Mouse (Mus musculus) layer of hippocampus, postnatal 10 days (tissue): ENCODE measurements around the gene Ifna5. TPM values are rescaled to one million over a fixed set of nuclear protein-coding genes. Genes with fewer than 3 reads are reported as not detected.
A peak's percentile ranks its signal among the peaks of the same experiment; 100 is the strongest.
"Not testable (repeated sequence)": the region's sequence is repeated elsewhere in the genome, so short reads cannot be mapped to it uniquely, and the experiment has no call there.

Experiments used
- DNase-seq, 2 experiments: peaks; one replicate each; pipeline ENCODE4 v3.0.0; 2021; ENCODE audit warnings: low spot score in 2 of 2
- long read RNA-seq: library from polyadenylated mRNA; stranded (forward); transcript quantifications from one replicate; pipeline ENCODE4 v2.0.0, GENCODE M21; 2023
- total RNA-seq, 2 experiments: library from RNA; stranded (reverse); gene quantifications; 2 replicates each; pipeline ENCODE4 v1.2.3; 2021

The Ifna5 gene
- total RNA-seq = not detected
- long read RNA-seq = 0 reads

DNA sequence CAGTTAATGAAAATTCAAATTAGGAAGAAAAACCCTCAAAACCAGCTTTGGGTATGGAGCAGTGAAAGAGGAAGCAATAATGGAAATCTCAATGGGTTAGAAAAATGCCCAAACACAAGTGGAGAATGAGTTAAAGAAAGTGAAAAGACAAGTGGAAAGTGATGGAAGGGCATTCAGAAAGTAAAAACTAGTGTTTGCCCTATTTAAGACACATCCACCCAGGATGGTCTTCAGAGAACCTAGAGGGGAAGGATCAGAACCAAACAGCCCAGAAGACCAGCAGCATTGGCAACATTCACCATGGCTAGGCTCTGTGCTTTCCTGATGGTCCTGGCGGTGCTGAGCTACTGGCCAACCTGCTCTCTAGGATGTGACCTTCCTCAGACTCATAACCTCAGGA is at the start of gene Ifna5:
Ifna5 (plus strand) TSS at position 301 of the 400 bp plus-strand sequence.
- not testable (repeated sequence) for DNase-seq

- peak; percentile 48 to 68 for DNase-seq
These were observed 46.9 kb upstream of the Ifna5 start, which contains the start of gene Gm13277 for GRCm38 (mm10) chr4:88788402-88788801. Gene Gm13277 (plus strand): TSS chr4:88788632.

DNA sequence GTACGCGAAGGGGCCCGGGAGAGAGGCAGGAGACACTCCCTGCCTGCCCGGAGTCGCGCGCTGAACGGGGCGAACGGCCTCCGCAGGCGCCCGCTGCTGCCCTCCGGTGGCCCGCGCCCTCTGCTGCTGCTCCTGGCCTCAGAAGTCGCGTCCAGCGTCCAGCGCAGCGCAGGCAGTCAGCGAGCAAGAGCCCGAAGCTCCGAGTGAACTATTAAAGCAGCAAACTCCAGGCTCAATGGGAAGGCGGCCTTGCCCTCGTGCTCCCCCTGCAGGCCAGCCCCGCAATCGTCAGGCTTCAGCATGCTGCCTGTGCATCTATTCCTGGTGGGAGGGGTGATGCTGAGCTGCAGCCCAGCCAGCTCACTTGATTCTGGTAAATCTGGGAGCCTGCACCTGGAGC is 44.1 kb upstream of the Ifna5 start, which contains the start of gene Gm13278:
Gm13278 (plus strand) TSS at position 301 of the 400 bp plus-strand sequence.
- DNase-seq = not testable (repeated sequence)

- DNase-seq = peak; percentile 74 to 80
These were observed 41.2 kb upstream of the Ifna5 start, which contains the start of gene Gm13275 for GRCm38 (mm10) chr4:88793936-88794675. Gene Gm13275 (plus strand): TSS chr4:88794487.

- DNase-seq = not testable (repeated sequence)
These were observed 38.2 kb upstream of the Ifna5 start, which contains the start of gene Gm13279 for GRCm38 (mm10) chr4:88797097-88797496. Gene Gm13279 (plus strand): TSS chr4:88797397.

GRCm38 (mm10) chr4:88799365-88799764 is 36.0 kb upstream of the Ifna5 start, which contains the start of gene Gm13285:
Gene Gm13285 (plus strand): TSS chr4:88799665.
- not testable (repeated sequence) for DNase-seq

GRCm38 (mm10) chr4:88802954-88803353 is 32.4 kb upstream of the Ifna5 start, which contains the start of gene Gm13287:
Gene Gm13287 (plus strand): TSS chr4:88803254.
- not testable (repeated sequence) for DNase-seq

- DNase-seq = not testable (repeated sequence)
These were observed 30.1 kb upstream of the Ifna5 start, which contains the start of gene Gm13288 for GRCm38 (mm10) chr4:88805231-88805630. Gene Gm13288 (plus strand): TSS chr4:88805531.

DNA sequence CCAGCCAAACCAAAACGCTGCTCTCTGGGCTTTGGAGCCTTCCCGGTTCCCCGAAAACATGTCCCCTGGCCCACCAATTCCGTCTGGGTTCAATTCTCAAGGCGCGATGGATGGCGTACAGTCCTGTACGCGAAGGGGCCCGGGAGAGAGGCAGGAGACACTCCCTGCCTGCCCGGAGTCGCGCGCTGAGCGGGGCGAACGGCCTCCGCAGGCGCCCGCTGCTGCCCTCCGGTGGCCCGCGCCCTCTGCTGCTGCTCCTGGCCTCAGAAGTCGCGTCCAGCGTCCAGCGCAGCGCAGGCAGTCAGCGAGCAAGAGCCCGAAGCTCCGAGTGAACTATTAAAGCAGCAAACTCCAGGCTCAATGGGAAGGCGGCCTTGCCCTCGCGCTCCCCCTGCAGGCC is 29.6 kb upstream of the Ifna5 start:
- DNase-seq = peak; percentile 4 to 14

DNA sequence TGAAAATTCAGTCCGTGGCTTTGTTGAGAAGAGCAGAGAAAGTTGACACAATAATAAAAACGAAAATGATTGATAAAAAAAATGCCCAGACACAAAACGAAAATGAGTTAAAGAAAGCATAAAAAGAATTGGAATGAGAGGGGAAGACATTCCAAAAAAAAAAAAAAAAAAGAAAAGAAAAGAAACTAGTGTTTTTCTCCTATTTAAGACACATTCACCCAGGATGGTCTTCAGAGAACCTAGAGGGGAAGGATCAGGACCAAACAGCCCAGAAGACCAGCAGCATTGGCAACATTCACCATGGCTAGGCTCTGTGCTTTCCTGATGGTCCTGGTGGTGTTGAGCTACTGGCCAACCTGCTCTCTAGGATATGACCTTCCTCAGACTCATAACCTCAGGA is 19.4 kb upstream of the Ifna5 start, which contains the start of gene Ifna7:
Ifna7 (plus strand) TSS at position 301 of the 400 bp plus-strand sequence.
- DNase-seq = no peak

- DNase-seq = no peak
These were observed 15.7 kb upstream of the Ifna5 start, which contains the start of gene Ifna11 for GRCm38 (mm10) chr4:88819659-88820058. Gene Ifna11 (plus strand): TSS chr4:88819959.

GRCm38 (mm10) chr4:88822995-88823394 is 12.3 kb upstream of the Ifna5 start:
- DNase-seq = peak; percentile 5 to 26

- DNase-seq = not testable (repeated sequence)
These were observed 8.2 kb upstream of the Ifna5 start, which contains the start of gene Ifna6 for GRCm38 (mm10) chr4:88827116-88827515. Gene Ifna6 (plus strand): TSS chr4:88827416.

- DNase-seq = peak; percentile 47 to 54
These were observed 4.8 kb upstream of the Ifna5 start for GRCm38 (mm10) chr4:88830523-88830922.

DNA sequence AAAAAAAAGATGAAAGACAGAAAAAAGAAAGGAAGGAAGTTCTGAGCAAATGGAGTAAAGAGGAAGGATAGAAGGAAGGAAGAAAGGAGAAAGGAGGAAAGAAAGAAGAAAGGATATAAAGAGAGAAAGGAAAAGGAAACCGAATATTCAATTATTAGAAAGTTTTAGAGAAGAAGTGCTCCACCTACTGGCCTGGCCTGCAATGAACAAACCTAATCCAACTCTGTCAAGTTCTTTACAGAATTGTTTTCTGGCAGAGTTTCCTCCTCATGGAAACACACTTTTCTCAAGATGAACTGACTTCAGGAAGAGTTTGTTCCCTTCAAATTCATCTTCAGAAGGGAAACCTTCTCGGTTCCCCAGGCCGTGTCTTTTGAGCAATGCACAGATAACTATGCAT is 3.5 kb downstream of the Ifna5 start:
- peak in 1 of 2 experiments; percentile 14 for DNase-seq

GRCm38 (mm10) chr4:88840058-88840457 is 4.7 kb downstream of the Ifna5 start:
- no peak for DNase-seq

- DNase-seq = no peak
These were observed 6.2 kb downstream of the Ifna5 start, which contains the start of gene Ifna4 for GRCm38 (mm10) chr4:88841438-88841911. Gene Ifna4 (plus strand): TSS chr4:88841861.

DNA sequence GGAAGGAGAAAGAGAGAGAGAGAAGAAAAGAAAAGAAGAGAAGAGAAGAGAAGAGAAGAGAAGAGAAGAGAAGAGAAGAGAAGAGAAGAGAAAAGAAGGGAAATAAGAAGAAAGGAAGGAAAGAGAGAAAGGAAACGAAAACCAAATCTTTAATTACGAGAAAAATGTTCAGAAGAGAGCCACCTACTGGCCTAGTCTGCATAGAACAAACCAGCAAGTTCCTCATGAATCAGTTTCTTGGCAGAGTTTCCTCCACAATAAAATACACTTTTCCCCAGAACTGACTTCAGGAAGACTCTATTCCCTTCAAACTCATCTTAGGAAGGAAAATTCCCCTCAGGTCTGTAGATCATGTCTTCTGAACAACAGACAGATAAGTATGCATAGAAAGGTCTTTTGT is 10.0 kb downstream of the Ifna5 start:
- DNase-seq = no peak

- DNase-seq = no peak
These were observed 14.4 kb downstream of the Ifna5 start, which contains the start of gene Ifna1 for GRCm38 (mm10) chr4:88849698-88850097. Gene Ifna1 (plus strand): TSS chr4:88850087.

GRCm38 (mm10) chr4:88851026-88851763 is 15.9 kb downstream of the Ifna5 start:
- no peak for DNase-seq

- no peak for DNase-seq
These were observed 23.9 kb downstream of the Ifna5 start for GRCm38 (mm10) chr4:88859214-88859613.
